Mouse (Mus musculus) lung, embryonic 16.5 days (tissue): Measurements from ENCODE around the gene Cd320. TPM values are rescaled to one million over a fixed set of nuclear protein-coding genes. Genes with fewer than 3 reads are reported as not detected.

Experiments
- microRNA-seq: library from miRNA; unstranded; fragments of <30 nt; microRNA quantifications from one replicate; pipeline ENCODE4, GENCODE M21; 2016
- polyA plus RNA-seq: library from polyadenylated mRNA; unstranded; fragments of >200 nt; fragmentation: Nextera tagmentation; extraction: Ambion mirVana; gene quantifications from 2 replicates; pipeline ENCODE4 v1.2.1, GENCODE M21; 2015

Cd320 gene
- polyA plus RNA-seq, 1 experiment from 2014 or later = 63.4 TPM

Small RNA genes within 50 kb of the gene (microRNA-seq; reads per million reads assigned to microRNA genes)
- not detected for gene Gm27740

Other genes with a start within 250 kb of the Cd320 start
- 53.0 and 56.2 TPM in 2 replicates for gene Zfp414, start 214.0 kb upstream of the Cd320 start, polyA plus RNA-seq
- gene Pram1, start 205.0 kb upstream of the Cd320 start, polyA plus RNA-seq = 1.0 and 1.1 TPM in 2 replicates
- 315 and 351 TPM in 2 replicates for gene Hnrnpm, start 156.2 kb upstream of the Cd320 start, polyA plus RNA-seq
- 61.8 and 72.0 TPM in 2 replicates for gene March2, start 124.4 kb upstream of the Cd320 start, polyA plus RNA-seq
- gene Rab11b, start 82.6 kb upstream of the Cd320 start, polyA plus RNA-seq = 279 and 289 TPM in 2 replicates
- gene Angptl4, start 61.3 kb upstream of the Cd320 start, polyA plus RNA-seq = 46.1 and 48.3 TPM in 2 replicates
- gene Kank3, start 32.6 kb upstream of the Cd320 start, polyA plus RNA-seq = 78.8 and 89.6 TPM in 2 replicates
- gene Rps28, start 18.5 kb upstream of the Cd320 start, polyA plus RNA-seq = 929 and 1,039 TPM in 2 replicates
- 482 and 489 TPM in 2 replicates for gene Ndufa7, start 18.5 kb upstream of the Cd320 start, polyA plus RNA-seq
- gene Gm7029, start 30.7 kb downstream of the Cd320 start, polyA plus RNA-seq = not detected in 2 replicates
- gene Kifc1, start 47.6 kb downstream of the Cd320 start, polyA plus RNA-seq = 8.8 and 9.6 TPM in 2 replicates
- 0.26 TPM in 1 of 2 replicates, not detected in the other for gene Platr17, start 62.0 kb downstream of the Cd320 start, polyA plus RNA-seq
- 44.1 and 50.6 TPM in 2 replicates for gene Daxx, start 66.3 kb downstream of the Cd320 start, polyA plus RNA-seq
- 57.7 and 70.8 TPM in 2 replicates for gene Tapbp, start 72.8 kb downstream of the Cd320 start, polyA plus RNA-seq
- gene Zbtb22, start 72.8 kb downstream of the Cd320 start, polyA plus RNA-seq = 17.8 and 18.7 TPM in 2 replicates
- 49.5 and 51.7 TPM in 2 replicates for gene Rgl2, start 86.5 kb downstream of the Cd320 start, polyA plus RNA-seq
- 143 and 151 TPM in 2 replicates for gene Pfdn6, start 97.3 kb downstream of the Cd320 start, polyA plus RNA-seq
- 20.2 and 20.6 TPM in 2 replicates for gene Wdr46, start 97.6 kb downstream of the Cd320 start, polyA plus RNA-seq
- 5.5 and 5.6 TPM in 2 replicates for gene B3galt4, start 108.4 kb downstream of the Cd320 start, polyA plus RNA-seq
- gene Vps52, start 112.7 kb downstream of the Cd320 start, polyA plus RNA-seq = 49.4 and 50.5 TPM in 2 replicates
- 1,739 and 1,825 TPM in 2 replicates for gene Rps18, start 112.9 kb downstream of the Cd320 start, polyA plus RNA-seq
- gene H2-K1, start 157.3 kb downstream of the Cd320 start, polyA plus RNA-seq = 55.5 and 83.8 TPM in 2 replicates
- gene Ring1, start 181.6 kb downstream of the Cd320 start, polyA plus RNA-seq = 15.0 and 15.2 TPM in 2 replicates
- 40.9 and 41.6 TPM in 2 replicates for gene H2-Ke6, start 185.0 kb downstream of the Cd320 start, polyA plus RNA-seq
- gene Slc39a7, start 188.6 kb downstream of the Cd320 start, polyA plus RNA-seq = 188 and 191 TPM in 2 replicates
- gene Rxrb, start 188.7 kb downstream of the Cd320 start, polyA plus RNA-seq = 49.6 and 49.9 TPM in 2 replicates
- gene Col11a2, start 196.3 kb downstream of the Cd320 start, polyA plus RNA-seq = 2.6 and 3.7 TPM in 2 replicates
- 0.23 and 1.0 TPM in 2 replicates for gene H2-Oa, start 249.2 kb downstream of the Cd320 start, polyA plus RNA-seq